Mouse (Mus musculus) brain, embryonic 14.5 days (tissue): ENCODE results near the gene Xrra1.

ENCODE experiments used
- CTCF ChIP-seq: fragments of 200-500 bp; IDR thresholded peaks from 2 replicates; pipeline ENCODE4 v1.5.1; 2012; ENCODE audit warnings: inconsistent platforms, mild to moderate bottlenecking, moderate library complexity, borderline replicate concordance; ENCODE audit not compliant: insufficient read depth, insufficient read length; ENCODE audit errors: extremely low read depth
- POLR2A ChIP-seq: fragments of 200-500 bp; IDR thresholded peaks from 2 replicates; pipeline ENCODE4 v1.6.1; 2012; ENCODE audit warnings: mild to moderate bottlenecking, inconsistent platforms, borderline replicate concordance; ENCODE audit not compliant: poor library complexity, insufficient read depth, insufficient read length, severe bottlenecking; ENCODE audit errors: extremely low read depth

DNA sequence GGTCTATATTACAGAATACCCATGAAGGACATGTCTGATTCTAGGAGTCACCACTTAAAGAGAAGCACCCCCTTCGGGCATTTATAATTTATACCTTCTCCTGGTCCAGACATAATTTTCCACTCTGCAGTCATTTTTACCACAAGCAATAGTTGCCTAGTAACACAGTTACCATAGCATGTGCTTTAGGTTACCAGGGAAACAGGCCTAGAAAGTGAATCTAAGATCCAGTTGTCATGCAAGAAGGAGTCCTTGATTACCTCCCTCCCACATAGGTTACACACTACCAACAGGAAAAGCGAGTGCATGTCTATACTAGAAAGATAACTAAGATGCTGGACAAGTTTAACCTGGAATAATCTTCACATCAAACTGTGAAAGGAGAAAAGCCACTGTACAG, 19.3 kb downstream of the Xrra1 start:
- TF ChIP-seq POLR2A (no peak), CTCF (no peak)
